Mouse (Mus musculus): ENCODE measurements around the gene Trim45. TPM values are rescaled to one million over a fixed set of nuclear protein-coding genes. Genes with fewer than 3 reads are reported as not detected.

The Trim45 gene
- 6.6 and 7.8 TPM in 2 replicates for polyA plus RNA-seq (2016; fragmentation: Nextera tagmentation; extraction: Ambion mirVana)

GRCm38 (mm10) chr3:100921825-100922505, at the start of gene Trim45:
Gene Trim45, plus strand, starts transcription at chr3:100922202.
- H3K9ac ChIP-seq: peak within 1 kb of the TSS; percentile 78
- no peaks in the 10 kb centered on the region for H3K27me3 ChIP-seq
- H3K36me3 ChIP-seq: peaks cover 12% of the 10 kb centered on the region
- ATAC-seq (ENCODE audit: low FRiP score): peak; percentile 99
- peak within 1 kb of the TSS; percentile 81 for H3K27ac ChIP-seq
- under 1% methylated on average over 39 of the region's 39 CpGs for WGBS
- H3K9me3 ChIP-seq (replicated peaks): no peaks in the 10 kb centered on the region
- H3K4me3 ChIP-seq: peak within 1 kb of the TSS; percentile 62
- peaks cover 39% of the 10 kb centered on the region for H3K4me1 ChIP-seq
- H3K4me2 ChIP-seq (replicated peaks): peak within 1 kb of the TSS; percentile 67

GRCm38 (mm10) chr3:100877057-100877456, 44.9 kb upstream of the Trim45 start:
- no peaks in the 10 kb centered on the region for H3K27me3 ChIP-seq
- no peak overlapping the region for H3K4me2 ChIP-seq (replicated peaks)
- H3K4me3 ChIP-seq: no peak overlapping the region
- no peak overlapping the region for H3K9ac ChIP-seq
- H3K9me3 ChIP-seq (replicated peaks): no peaks in the 10 kb centered on the region
- WGBS: 87% methylated on average over 4 of the region's 4 CpGs
- no peak overlapping the region for H3K27ac ChIP-seq
- no peak for ATAC-seq (ENCODE audit: low FRiP score)
- H3K36me3 ChIP-seq: no peaks in the 10 kb centered on the region
- H3K4me1 ChIP-seq: no peaks in the 10 kb centered on the region

DNA sequence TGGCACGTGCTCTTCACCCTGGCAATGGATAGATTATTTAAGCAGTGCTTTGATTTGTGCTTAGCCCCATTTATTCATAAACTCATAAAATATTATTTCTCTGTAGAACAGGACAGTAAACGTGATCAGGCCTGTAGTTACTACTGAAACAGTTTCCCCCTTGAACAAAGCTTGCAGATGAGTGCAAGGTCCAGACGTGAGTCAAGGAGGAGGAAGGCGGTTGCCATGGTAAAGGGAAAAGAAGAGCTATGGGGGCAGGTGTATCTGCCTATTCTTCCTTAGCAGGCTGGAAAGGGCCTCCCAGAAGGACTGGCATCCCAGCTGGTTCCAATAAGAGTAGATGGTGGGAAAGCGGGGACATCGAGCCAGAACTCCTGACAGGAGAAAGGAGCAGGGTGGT, 40.6 kb upstream of the Trim45 start:
- no peaks in the 10 kb centered on the region for H3K36me3 ChIP-seq
- H3K9ac ChIP-seq: no peak overlapping the region
- H3K4me3 ChIP-seq: no peak overlapping the region
- H3K27ac ChIP-seq: no peak overlapping the region
- no peaks in the 10 kb centered on the region for H3K9me3 ChIP-seq (replicated peaks)
- WGBS: 75% methylated on average over 6 of the region's 6 CpGs
- no peaks in the 10 kb centered on the region for H3K4me1 ChIP-seq
- H3K4me2 ChIP-seq (replicated peaks): no peak overlapping the region
- ATAC-seq (ENCODE audit: low FRiP score): no peak
- H3K27me3 ChIP-seq: no peaks in the 10 kb centered on the region

DNA sequence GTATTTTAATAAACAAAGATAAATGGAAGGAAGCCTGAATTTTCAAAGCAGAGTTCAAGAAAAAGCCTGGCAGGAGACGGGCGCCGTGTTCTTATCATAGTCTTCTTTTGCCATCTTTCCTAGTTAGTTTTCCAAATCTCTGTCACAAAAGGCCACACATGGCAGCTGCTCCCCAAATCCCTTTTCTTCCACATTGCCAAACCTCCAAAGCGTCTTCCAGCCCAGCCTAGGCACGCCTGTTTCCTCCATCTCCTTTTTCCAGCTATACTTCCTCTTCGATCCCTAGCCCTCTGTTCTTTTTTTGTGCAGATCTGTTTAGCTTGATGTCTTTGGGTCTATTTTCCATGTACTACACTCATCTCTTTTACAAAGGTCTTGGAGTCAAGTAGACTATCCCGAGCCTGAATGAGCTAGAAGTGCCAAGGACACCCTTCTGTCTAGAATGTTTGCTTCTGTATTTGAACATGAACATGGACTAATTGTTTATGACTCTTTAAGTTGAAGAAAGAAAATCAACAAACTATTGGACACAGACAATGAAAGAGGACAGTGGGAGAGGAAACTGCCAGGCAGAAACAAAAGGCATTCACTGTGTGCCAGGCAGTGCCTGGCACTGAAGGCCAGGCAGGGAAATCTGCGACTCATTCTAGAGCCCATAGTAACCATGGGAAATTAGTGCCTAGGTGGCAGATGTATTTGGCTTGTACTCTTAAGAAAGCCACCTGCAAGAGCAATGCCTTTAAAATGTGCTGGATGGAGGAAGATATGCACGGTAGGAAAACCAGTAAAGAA, 40.0 kb upstream of the Trim45 start:
- H3K9me3 ChIP-seq (replicated peaks): no peaks in the 10 kb centered on the region
- no peak overlapping the region for H3K4me2 ChIP-seq (replicated peaks)
- H3K9ac ChIP-seq: no peak overlapping the region
- WGBS: 91% methylated on average over 9 of the region's 9 CpGs
- H3K36me3 ChIP-seq: no peaks in the 10 kb centered on the region
- ATAC-seq (ENCODE audit: low FRiP score): no peak
- no peak overlapping the region for H3K27ac ChIP-seq
- no peaks in the 10 kb centered on the region for H3K27me3 ChIP-seq
- H3K4me1 ChIP-seq: no peaks in the 10 kb centered on the region
- no peak overlapping the region for H3K4me3 ChIP-seq

DNA sequence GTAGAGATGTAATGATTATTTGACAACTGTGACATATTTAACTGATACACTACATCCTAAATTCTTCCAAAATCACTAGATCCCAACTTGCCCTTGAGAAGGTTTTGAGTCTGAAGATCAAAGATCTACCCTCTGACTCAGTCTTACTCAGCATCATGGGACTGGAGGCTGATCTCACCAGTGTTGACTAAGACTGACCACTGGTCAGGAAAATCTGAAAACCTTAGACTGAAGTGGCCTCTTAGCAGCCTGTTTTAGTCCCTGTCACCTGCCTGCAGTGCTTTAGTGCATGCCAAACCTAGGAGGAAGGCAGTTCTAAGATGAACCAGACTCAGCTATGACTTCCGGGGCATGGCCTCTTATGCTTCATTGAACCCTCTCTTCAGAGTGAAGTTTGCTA, 32.8 kb upstream of the Trim45 start:
- H3K4me2 ChIP-seq (replicated peaks): no peak overlapping the region
- 80% methylated on average over 1 of the region's 1 CpGs for WGBS
- no peak for ATAC-seq (ENCODE audit: low FRiP score)

DNA sequence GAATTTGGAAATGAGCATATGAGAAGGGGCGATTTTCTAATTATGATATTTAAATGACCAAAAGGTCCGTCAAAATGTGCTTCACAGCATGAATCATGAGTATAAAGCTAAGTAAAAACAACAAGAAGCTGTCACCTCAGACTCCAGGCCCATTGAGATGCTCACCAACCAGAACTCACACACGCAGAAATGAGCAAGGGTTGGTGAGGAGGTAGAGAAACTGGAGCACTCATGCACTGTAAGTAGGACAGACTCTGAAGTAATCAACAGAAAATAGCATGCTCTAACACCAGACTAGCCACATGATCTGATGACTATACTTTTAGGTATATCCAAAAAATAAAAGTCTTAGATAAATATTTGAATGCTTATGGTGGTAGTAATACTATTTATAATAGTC, 31.6 kb upstream of the Trim45 start:
- ATAC-seq (ENCODE audit: low FRiP score): no peak
- 89% methylated on average over 3 of the region's 3 CpGs for WGBS
- Histone ChIP-seq H3K4me2 (replicated peaks) (no peak overlapping the region), H3K27ac (no peak overlapping the region), H3K9ac (no peak overlapping the region), H3K4me1 (no peaks in the 10 kb centered on the region), H3K9me3 (replicated peaks) (no peaks in the 10 kb centered on the region), H3K36me3 (no peaks in the 10 kb centered on the region), H3K27me3 (no peaks in the 10 kb centered on the region), H3K4me3 (no peak overlapping the region)

More for the DNA sequence above, 32.8 kb upstream of the Trim45 start:
- H3K27ac ChIP-seq: no peak overlapping the region
- no peaks in the 10 kb centered on the region for H3K4me1 ChIP-seq
- H3K27me3 ChIP-seq: no peaks in the 10 kb centered on the region
- H3K4me3 ChIP-seq: no peak overlapping the region
- no peak overlapping the region for H3K9ac ChIP-seq
- no peaks in the 10 kb centered on the region for H3K9me3 ChIP-seq (replicated peaks)
- no peaks in the 10 kb centered on the region for H3K36me3 ChIP-seq

GRCm38 (mm10) chr3:100892383-100893335, 29.3 kb upstream of the Trim45 start:
- H3K4me3 ChIP-seq: no peak overlapping the region
- no peak overlapping the region for H3K9ac ChIP-seq
- no peaks in the 10 kb centered on the region for H3K9me3 ChIP-seq (replicated peaks)
- H3K36me3 ChIP-seq: no peaks in the 10 kb centered on the region
- H3K27me3 ChIP-seq: no peaks in the 10 kb centered on the region
- no peak overlapping the region for H3K4me2 ChIP-seq (replicated peaks)
- no peak for ATAC-seq (ENCODE audit: low FRiP score)
- no peaks in the 10 kb centered on the region for H3K4me1 ChIP-seq
- WGBS: 59% methylated on average over 11 of the region's 11 CpGs
- no peak overlapping the region for H3K27ac ChIP-seq

GRCm38 (mm10) chr3:100895500-100895899, 26.5 kb upstream of the Trim45 start:
- H3K4me3 ChIP-seq: no peak overlapping the region
- no peaks in the 10 kb centered on the region for H3K27me3 ChIP-seq
- no peak overlapping the region for H3K4me2 ChIP-seq (replicated peaks)
- H3K27ac ChIP-seq: no peak overlapping the region
- 78% methylated on average over 6 of the region's 6 CpGs for WGBS
- no peaks in the 10 kb centered on the region for H3K36me3 ChIP-seq
- no peaks in the 10 kb centered on the region for H3K9me3 ChIP-seq (replicated peaks)
- ATAC-seq (ENCODE audit: low FRiP score): no peak
- H3K4me1 ChIP-seq: no peaks in the 10 kb centered on the region
- H3K9ac ChIP-seq: no peak overlapping the region

DNA sequence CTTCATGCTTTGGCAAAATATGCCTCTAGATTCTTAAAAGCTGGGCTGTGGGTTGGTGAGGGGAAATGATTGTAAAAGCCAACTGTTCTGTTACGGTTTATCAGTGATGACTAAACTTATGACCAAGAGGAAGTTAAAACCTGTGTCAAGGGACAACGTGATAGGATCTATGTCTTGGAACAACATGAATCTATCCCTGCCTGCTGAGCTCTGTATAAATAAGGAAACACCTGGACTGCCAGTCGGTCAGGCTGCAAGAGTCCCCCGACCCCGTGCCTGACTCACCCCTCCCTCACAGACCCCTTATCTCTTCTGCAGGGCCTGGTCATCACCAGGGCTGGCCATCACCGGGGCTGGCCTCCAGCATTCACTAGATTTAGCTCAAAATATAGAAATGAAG, 15.9 kb upstream of the Trim45 start:
- no peak for ATAC-seq (ENCODE audit: low FRiP score)
- Histone ChIP-seq H3K4me1 (no peaks in the 10 kb centered on the region), H3K27me3 (no peaks in the 10 kb centered on the region), H3K9ac (no peak overlapping the region), H3K4me2 (replicated peaks) (no peak overlapping the region), H3K27ac (no peak overlapping the region), H3K36me3 (no peaks in the 10 kb centered on the region), H3K9me3 (replicated peaks) (no peaks in the 10 kb centered on the region), H3K4me3 (no peak overlapping the region)
- 69% methylated on average over 6 of the region's 6 CpGs for WGBS

- no peak for ATAC-seq (ENCODE audit: low FRiP score)
- Histone ChIP-seq H3K9ac (no peak overlapping the region), H3K36me3 (no peaks in the 10 kb centered on the region), H3K4me2 (replicated peaks) (no peak overlapping the region), H3K9me3 (replicated peaks) (no peaks in the 10 kb centered on the region), H3K27ac (no peak overlapping the region), H3K4me1 (no peaks in the 10 kb centered on the region), H3K4me3 (no peak overlapping the region), H3K27me3 (no peaks in the 10 kb centered on the region)
- WGBS: 28% methylated on average over 3 of the region's 3 CpGs
Observed at GRCm38 (mm10) chr3:100906916-100907315, 15.1 kb upstream of the Trim45 start.

DNA sequence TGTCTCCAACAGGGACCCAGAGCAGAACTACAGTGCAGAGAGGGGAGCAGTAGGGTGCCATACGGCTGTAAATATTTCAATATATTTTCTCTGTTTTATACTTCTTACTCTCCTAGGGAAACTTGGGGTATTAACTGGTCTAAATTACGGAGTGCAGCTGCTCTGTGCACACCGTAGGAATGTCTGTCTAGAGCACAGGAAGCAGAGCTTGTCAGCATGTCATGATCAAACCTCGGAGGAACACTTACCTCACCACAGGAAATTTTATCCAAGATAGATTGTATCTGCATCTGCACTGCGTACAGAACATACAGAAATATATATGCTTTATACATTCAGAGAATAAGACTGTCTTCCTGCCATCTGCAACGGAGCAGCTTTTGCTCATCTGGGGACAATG, 13.4 kb upstream of the Trim45 start:
- Histone ChIP-seq H3K27me3 (no peaks in the 10 kb centered on the region), H3K4me3 (no peak overlapping the region), H3K4me2 (replicated peaks) (no peak overlapping the region), H3K27ac (no peak overlapping the region), H3K9ac (no peak overlapping the region), H3K9me3 (replicated peaks) (no peaks in the 10 kb centered on the region), H3K4me1 (no peaks in the 10 kb centered on the region), H3K36me3 (no peaks in the 10 kb centered on the region)
- 65% methylated on average over 6 of the region's 6 CpGs for WGBS
- ATAC-seq (ENCODE audit: low FRiP score): no peak

DNA sequence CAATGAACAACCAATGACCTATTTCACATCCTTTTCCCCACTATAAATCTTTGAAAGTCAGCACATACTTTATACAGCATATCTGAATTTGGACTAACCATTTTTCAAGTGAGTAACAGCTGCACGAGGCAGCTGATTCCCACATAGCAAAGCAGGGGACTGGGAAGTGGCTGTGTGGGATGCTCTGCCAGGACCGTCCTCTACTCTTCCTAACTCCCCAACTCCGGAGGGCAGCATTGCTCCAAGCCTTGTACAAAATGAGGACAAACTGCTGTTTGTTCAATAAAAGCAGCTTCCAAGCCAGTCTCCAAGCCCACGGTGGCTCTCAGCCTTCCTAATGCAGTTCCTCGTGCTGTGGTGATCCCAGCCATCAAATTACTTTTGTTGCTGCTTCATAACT, 11.4 kb upstream of the Trim45 start:
- Histone ChIP-seq H3K9me3 (replicated peaks) (no peaks in the 10 kb centered on the region), H3K4me3 (no peak overlapping the region), H3K4me2 (replicated peaks) (no peak overlapping the region), H3K4me1 (no peaks in the 10 kb centered on the region), H3K27ac (no peak overlapping the region), H3K27me3 (no peaks in the 10 kb centered on the region), H3K36me3 (no peaks in the 10 kb centered on the region), H3K9ac (no peak overlapping the region)
- 62% methylated on average over 5 of the region's 5 CpGs for WGBS
- ATAC-seq (ENCODE audit: low FRiP score): no peak

Measured in hindbrain, embryonic 12.5 days (tissue).